Mouse (Mus musculus) embryonic facial prominence, embryonic 12.5 days (tissue): ENCODE data around the gene 4930512M02Rik. TPM values are rescaled to one million over a fixed set of nuclear protein-coding genes. Genes with fewer than 3 reads are reported as not detected.
"Not testable (repeated sequence)": the region's sequence is repeated elsewhere in the genome, so short reads cannot be mapped to it uniquely, and the experiment has no call there.

Experiments
- ATAC-seq: fragments of 200-750 bp; cut with Nextera tagmentation; 2 replicates; pipeline ENCODE4 v1.8.0; 2017; ENCODE audit not compliant: insufficient number of reproducible peaks, insufficient read depth, low FRiP score, low TSS enrichment
- H3K27ac ChIP-seq: fragments of 300-500 bp; sonication (generic); 2 replicates; pipeline ENCODE4 v1.5.1; 2016; ENCODE audit warnings: mild to moderate bottlenecking
- H3K27me3 ChIP-seq: fragments of 300-500 bp; sonication (generic); 2 replicates; pipeline ENCODE4 v1.6.1; 2016; ENCODE audit warnings: mild to moderate bottlenecking, moderate library complexity
- H3K36me3 ChIP-seq: fragments of 300-500 bp; sonication (generic); 2 replicates; pipeline ENCODE4 v1.6.1; 2016; ENCODE audit warnings: mild to moderate bottlenecking
- H3K4me1 ChIP-seq: fragments of 300-500 bp; sonication (generic); 2 replicates; pipeline ENCODE4 v1.6.1; 2016
- H3K4me2 ChIP-seq: fragments of 300-500 bp; sonication (generic); replicated peaks from 2 replicates; pipeline ENCODE4 v1.6.1; 2016; ENCODE audit warnings: mild to moderate bottlenecking, moderate library complexity
- H3K4me3 ChIP-seq: fragments of 300-500 bp; sonication (generic); 2 replicates; pipeline ENCODE4 v1.5.1; 2016; ENCODE audit warnings: mild to moderate bottlenecking
- H3K9ac ChIP-seq: fragments of 300-500 bp; sonication (generic); 2 replicates; pipeline ENCODE4 v1.6.1; 2016; ENCODE audit warnings: mild to moderate bottlenecking, moderate library complexity
- H3K9me3 ChIP-seq: fragments of 300-500 bp; sonication (generic); 2 replicates; pipeline ENCODE4 v1.6.1; 2016; ENCODE audit warnings: mild to moderate bottlenecking, moderate library complexity
- WGBS: fragments of 180-500 bp; shearing (Covaris S2); methylation state at CpG from one replicate; pipeline ENCODE4 v1.1.7; 2016; 5-methylcytosine and 5-hydroxymethylcytosine counted together
- polyA plus RNA-seq: library from polyadenylated mRNA; unstranded; fragments of >200 nt; fragmentation: Nextera tagmentation; extraction: Ambion mirVana; gene quantifications from 2 replicates; pipeline ENCODE4 v1.2.1, GENCODE M21; 2016

Gene 4930512M02Rik
- not detected in 2 replicates for polyA plus RNA-seq

DNA sequence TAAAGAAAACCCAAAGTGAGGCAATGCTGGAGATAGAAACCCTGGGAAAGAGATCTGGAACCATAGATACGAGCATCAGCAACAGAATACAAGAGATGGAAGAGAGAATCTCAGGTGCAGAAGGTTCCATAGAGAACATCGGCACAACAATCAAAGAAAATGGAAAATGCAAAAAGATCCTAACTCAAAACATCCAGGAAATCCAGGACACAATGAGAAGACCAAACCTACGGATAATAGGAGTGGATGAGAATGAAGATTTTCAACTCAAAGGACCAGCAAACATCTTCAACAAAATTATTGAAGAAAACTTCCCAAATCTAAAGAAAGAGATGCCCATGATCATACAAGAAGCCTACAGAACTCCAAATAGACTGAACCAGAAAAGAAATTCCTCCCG, at the start of gene 4930512M02Rik:
TSS of gene 4930512M02Rik (minus strand) at position 101 of the 400 bp plus-strand sequence.
- H3K4me2 ChIP-seq, H3K4me1 ChIP-seq, H3K27me3 ChIP-seq, H3K9me3 ChIP-seq, H3K4me3 ChIP-seq, ATAC-seq, H3K9ac ChIP-seq, H3K27ac ChIP-seq, H3K36me3 ChIP-seq: not testable (repeated sequence)
- whole genome bisulfite sequencing: 77% methylated on average over 3 of the region's 4 CpGs

DNA sequence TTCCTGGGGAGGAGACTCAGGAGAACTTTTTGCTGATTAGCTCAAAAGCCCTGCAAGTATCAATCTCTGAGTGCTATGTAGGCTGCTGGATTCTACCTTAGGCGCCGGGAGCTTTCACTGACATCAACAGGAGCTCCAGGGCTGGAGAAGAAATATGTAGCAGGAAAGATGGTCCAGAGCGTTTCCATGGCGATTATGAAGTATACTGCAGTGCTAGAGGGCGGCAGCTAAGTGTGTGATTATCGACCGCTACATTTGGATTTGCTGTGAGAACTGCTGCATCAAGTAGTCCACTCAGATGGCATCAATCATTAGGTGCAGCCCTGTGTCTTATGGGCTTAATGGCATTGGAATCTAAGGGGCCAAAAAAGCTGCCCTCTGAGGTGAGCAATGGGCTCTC, 49.5 kb upstream of the 4930512M02Rik start:
- Histone ChIP-seq H3K9me3 (no peaks in the 10 kb centered on the region), H3K4me1 (no peaks in the 10 kb centered on the region), H3K4me2 (no peak overlapping the region), H3K36me3 (no peaks in the 10 kb centered on the region), H3K27me3 (0 out of 2 replicates have a peak, but pooled peaks cover 3% of the 10 kb centered on the region), H3K27ac (no peak overlapping the region), H3K9ac (no peak overlapping the region), H3K4me3 (no peak overlapping the region)
- WGBS: 83% methylated on average over 7 of the region's 7 CpGs
- no peak for ATAC-seq

GRCm38 (mm10) chr11:11676068-11676741, 48.6 kb upstream of the 4930512M02Rik start:
- Histone ChIP-seq H3K9me3 (no peaks in the 10 kb centered on the region), H3K27me3 (no peaks in the 10 kb centered on the region), H3K36me3 (no peaks in the 10 kb centered on the region), H3K4me1 (no peaks in the 10 kb centered on the region), H3K9ac (no peak overlapping the region), H3K4me2 (no peak overlapping the region), H3K27ac (no peak overlapping the region), H3K4me3 (no peak overlapping the region)
- no peak for ATAC-seq
- WGBS: 88% methylated on average over 9 of the region's 9 CpGs

GRCm38 (mm10) chr11:11675063-11675462, 47.4 kb upstream of the 4930512M02Rik start:
- H3K27ac ChIP-seq: no peak overlapping the region
- H3K4me3 ChIP-seq: no peak overlapping the region
- no peaks in the 10 kb centered on the region for H3K4me1 ChIP-seq
- H3K4me2 ChIP-seq: no peak overlapping the region
- no peaks in the 10 kb centered on the region for H3K27me3 ChIP-seq
- no peaks in the 10 kb centered on the region for H3K36me3 ChIP-seq
- H3K9ac ChIP-seq: no peak overlapping the region
- no peaks in the 10 kb centered on the region for H3K9me3 ChIP-seq
- no peak for ATAC-seq

- H3K36me3 ChIP-seq: no peaks in the 10 kb centered on the region
- WGBS: 66% methylated on average over 4 of the region's 4 CpGs
- H3K9me3 ChIP-seq: no peaks in the 10 kb centered on the region
- no peak for ATAC-seq
- no peaks in the 10 kb centered on the region for H3K4me1 ChIP-seq
- H3K4me2 ChIP-seq: no peak overlapping the region
- H3K27ac ChIP-seq: no peak overlapping the region
- no peak overlapping the region for H3K4me3 ChIP-seq
- H3K27me3 ChIP-seq: no peaks in the 10 kb centered on the region
- no peak overlapping the region for H3K9ac ChIP-seq
Measured at GRCm38 (mm10) chr11:11672974-11673373, 45.3 kb upstream of the 4930512M02Rik start.

- H3K4me2 ChIP-seq: no peak overlapping the region
- no peak overlapping the region for H3K27ac ChIP-seq
- H3K9me3 ChIP-seq: no peaks in the 10 kb centered on the region
- H3K27me3 ChIP-seq: no peaks in the 10 kb centered on the region
- H3K4me3 ChIP-seq: no peak overlapping the region
- ATAC-seq: no peak
- H3K9ac ChIP-seq: no peak overlapping the region
- no peaks in the 10 kb centered on the region for H3K4me1 ChIP-seq
- 94% methylated on average over 3 of the region's 3 CpGs for WGBS
- no peaks in the 10 kb centered on the region for H3K36me3 ChIP-seq
Measured at GRCm38 (mm10) chr11:11667922-11668290, 40.3 kb upstream of the 4930512M02Rik start.

GRCm38 (mm10) chr11:11667254-11667921, 39.8 kb upstream of the 4930512M02Rik start:
- Histone ChIP-seq H3K27me3 (no peaks in the 10 kb centered on the region), H3K9ac (no peak overlapping the region), H3K27ac (no peak overlapping the region), H3K9me3 (no peaks in the 10 kb centered on the region), H3K4me1 (no peaks in the 10 kb centered on the region), H3K4me2 (no peak overlapping the region), H3K4me3 (no peak overlapping the region), H3K36me3 (no peaks in the 10 kb centered on the region)
- ATAC-seq: no peak
- 86% methylated on average over 4 of the region's 4 CpGs for WGBS

- no peaks in the 10 kb centered on the region for H3K36me3 ChIP-seq
- 79% methylated on average over 4 of the region's 4 CpGs for WGBS
Measured at GRCm38 (mm10) chr11:11660651-11661050, 33.0 kb upstream of the 4930512M02Rik start.

DNA sequence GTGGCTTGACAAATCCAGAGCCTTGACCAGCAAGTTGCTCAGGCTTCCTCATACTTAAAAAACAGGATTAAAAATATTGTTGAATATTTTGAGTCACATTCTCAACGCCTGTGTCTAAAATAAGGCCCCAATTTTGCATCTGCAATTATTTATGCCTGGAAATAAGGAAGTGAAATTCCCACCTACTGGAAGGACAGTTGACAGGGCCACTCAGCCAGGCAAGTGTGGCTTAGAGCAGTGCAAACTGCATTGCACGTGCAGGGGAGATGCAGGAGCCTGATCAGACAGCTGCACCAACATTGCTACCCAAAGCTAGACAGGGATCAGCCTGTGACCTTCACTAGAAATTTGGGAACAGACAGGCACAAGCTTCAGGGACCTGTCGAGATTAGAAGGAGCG, 31.2 kb upstream of the 4930512M02Rik start:
- Histone ChIP-seq H3K27me3 (no peaks in the 10 kb centered on the region), H3K36me3 (no peaks in the 10 kb centered on the region), H3K27ac (no peak overlapping the region), H3K4me2 (no peak overlapping the region), H3K4me1 (no peaks in the 10 kb centered on the region), H3K4me3 (no peak overlapping the region), H3K9me3 (no peaks in the 10 kb centered on the region), H3K9ac (no peak overlapping the region)
- 77% methylated on average over 4 of the region's 4 CpGs for WGBS
- ATAC-seq: no peak

More at GRCm38 (mm10) chr11:11660651-11661050, 33.0 kb upstream of the 4930512M02Rik start:
- no peak overlapping the region for H3K9ac ChIP-seq
- no peaks in the 10 kb centered on the region for H3K9me3 ChIP-seq
- no peaks in the 10 kb centered on the region for H3K27me3 ChIP-seq
- H3K4me1 ChIP-seq: no peaks in the 10 kb centered on the region
- H3K4me2 ChIP-seq: no peak overlapping the region
- no peak overlapping the region for H3K27ac ChIP-seq
- H3K4me3 ChIP-seq: no peak overlapping the region
- ATAC-seq: no peak

GRCm38 (mm10) chr11:11657634-11658033, 30.0 kb upstream of the 4930512M02Rik start:
- Histone ChIP-seq H3K9me3 (no peaks in the 10 kb centered on the region), H3K4me2 (no peak overlapping the region), H3K27ac (no peak overlapping the region), H3K36me3 (no peaks in the 10 kb centered on the region), H3K9ac (no peak overlapping the region), H3K27me3 (no peaks in the 10 kb centered on the region), H3K4me1 (no peaks in the 10 kb centered on the region), H3K4me3 (no peak overlapping the region)
- 88% methylated on average over 4 of the region's 4 CpGs for WGBS
- ATAC-seq: no peak

GRCm38 (mm10) chr11:11656995-11657530, 29.4 kb upstream of the 4930512M02Rik start:
- 71% methylated on average over 5 of the region's 5 CpGs for WGBS
- no peaks in the 10 kb centered on the region for H3K4me1 ChIP-seq

DNA sequence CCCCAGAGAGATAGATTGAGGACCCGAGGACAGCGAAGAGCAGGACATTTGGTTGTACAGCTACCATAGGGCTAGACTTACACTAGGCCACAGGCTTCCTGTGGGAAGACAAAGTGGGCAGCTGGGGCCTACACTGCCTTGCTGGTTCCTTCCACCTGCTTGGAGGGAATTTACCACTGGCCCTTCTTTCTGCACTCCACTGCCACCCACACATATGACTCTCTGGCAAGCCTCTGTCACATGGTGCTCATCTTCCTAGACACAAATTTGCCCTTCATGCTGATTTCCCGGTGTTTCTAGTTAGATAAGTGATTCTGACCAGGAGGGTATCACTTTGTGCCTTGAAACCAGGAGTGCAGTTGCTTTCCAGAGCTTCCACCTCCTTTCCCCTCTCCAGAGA, 28.8 kb upstream of the 4930512M02Rik start:
- no peaks in the 10 kb centered on the region for H3K36me3 ChIP-seq
- no peaks in the 10 kb centered on the region for H3K27me3 ChIP-seq
- H3K4me2 ChIP-seq: no peak overlapping the region
- H3K4me3 ChIP-seq: no peak overlapping the region
- ATAC-seq: no peak
- no peaks in the 10 kb centered on the region for H3K4me1 ChIP-seq
- H3K9me3 ChIP-seq: no peaks in the 10 kb centered on the region
- WGBS: 85% methylated on average over 3 of the region's 3 CpGs
- no peak overlapping the region for H3K9ac ChIP-seq
- no peak overlapping the region for H3K27ac ChIP-seq

More at GRCm38 (mm10) chr11:11656995-11657530, 29.4 kb upstream of the 4930512M02Rik start:
- no peaks in the 10 kb centered on the region for H3K27me3 ChIP-seq
- H3K36me3 ChIP-seq: no peaks in the 10 kb centered on the region
- H3K9ac ChIP-seq: no peak overlapping the region
- H3K4me3 ChIP-seq: no peak overlapping the region
- H3K27ac ChIP-seq: no peak overlapping the region
- no peak overlapping the region for H3K4me2 ChIP-seq
- no peaks in the 10 kb centered on the region for H3K9me3 ChIP-seq
- ATAC-seq: no peak
